Mouse (Mus musculus) heart, adult 11 months (tissue): ENCODE measurements around the gene Tesk1.
A peak's percentile ranks its signal among the peaks of the same experiment; 100 is the strongest.

Source experiments
- DNase-seq: peaks from one replicate; pipeline ENCODE4 v3.0.0; 2022

Gene Tesk1

DNA sequence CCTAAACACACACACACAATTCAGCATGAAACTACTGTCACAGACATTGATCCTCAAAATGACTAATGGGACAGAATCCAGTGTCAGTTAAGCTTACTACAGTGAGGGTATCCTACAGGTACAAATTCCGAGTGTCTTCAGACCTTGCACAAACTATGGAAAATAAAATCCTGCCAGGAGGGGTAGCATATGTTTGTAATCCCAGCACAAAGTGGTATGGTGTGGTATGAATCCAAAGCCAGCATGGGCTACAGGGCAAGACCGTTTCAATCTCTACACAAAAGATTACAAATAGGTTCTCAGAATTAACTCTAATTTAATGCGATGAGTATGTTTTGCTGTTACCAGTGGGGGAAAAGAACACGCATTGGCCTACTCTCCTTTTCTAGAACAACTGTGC is at the start of gene Tesk1:
Gene Tesk1, plus strand, starts transcription at position 301 of the 400 bp plus-strand sequence.
- DNase-seq: no peak

DNA sequence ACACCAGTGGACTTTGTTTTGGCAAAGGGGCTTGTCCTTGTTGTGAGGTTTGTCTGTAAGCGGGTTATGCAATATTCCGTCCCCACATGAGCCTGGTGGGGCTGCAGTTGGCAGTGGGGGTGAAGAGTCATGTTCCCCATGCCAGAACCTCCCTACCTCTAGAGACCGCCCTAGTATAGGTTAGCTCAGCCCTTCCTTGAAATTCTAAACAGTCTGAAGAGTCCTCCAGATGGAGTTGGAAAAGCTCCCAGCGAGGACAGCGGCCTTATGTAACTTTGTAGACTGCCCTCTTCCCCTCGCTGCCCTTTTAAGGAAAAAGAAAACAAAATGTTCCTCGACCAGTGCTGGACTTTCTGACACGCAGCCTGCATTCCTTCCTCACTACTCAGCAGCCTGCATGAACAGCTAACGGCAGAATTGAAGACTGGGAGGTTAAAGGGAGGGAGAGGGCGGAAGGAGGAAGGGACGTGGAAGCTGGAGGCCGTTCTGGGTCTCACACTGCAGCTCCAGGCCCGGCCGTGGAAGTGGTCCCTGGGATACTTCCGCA is 47.3 kb upstream of the Tesk1 start:
- DNase-seq: peak; percentile 99

DNA sequence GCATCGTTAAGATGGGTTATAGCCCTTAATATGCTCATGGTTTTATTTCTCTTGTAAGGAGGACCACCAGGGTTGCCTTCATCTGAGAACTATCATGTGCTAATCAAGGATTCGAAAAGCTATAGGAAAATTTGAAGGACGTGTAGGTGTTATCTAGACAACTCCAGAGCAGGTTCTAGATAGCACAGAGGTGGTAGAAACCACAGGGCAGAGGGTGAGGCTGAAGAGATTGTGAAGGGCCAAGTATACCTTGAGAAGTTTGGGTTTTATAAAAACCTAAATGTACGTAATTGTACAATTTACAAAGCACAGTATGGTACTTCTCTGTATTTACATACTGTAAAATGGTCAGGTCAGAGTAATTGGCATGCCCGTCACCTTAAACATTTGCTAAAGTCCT is 46.6 kb upstream of the Tesk1 start:
- DNase-seq: no peak

DNA sequence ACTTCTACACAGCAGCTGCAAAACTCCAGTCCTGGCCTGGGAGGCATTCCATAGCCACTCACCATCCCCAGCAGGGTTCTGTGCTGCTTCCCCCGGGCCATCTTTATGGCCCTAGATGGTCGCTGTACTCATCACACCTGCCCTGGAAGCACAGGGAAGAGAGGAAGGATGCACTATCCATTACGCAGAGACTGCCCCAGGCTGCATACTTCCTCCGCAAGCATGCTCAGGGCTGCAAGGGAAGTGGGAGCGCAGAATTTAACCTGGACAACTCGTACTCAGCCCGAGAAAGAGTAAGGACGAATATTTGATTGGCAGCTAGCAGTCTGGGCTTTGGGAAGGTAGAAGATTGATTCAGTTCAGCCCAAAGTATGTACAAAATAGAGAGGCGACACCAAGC is 45.9 kb upstream of the Tesk1 start:
- peak; percentile 92 for DNase-seq

DNA sequence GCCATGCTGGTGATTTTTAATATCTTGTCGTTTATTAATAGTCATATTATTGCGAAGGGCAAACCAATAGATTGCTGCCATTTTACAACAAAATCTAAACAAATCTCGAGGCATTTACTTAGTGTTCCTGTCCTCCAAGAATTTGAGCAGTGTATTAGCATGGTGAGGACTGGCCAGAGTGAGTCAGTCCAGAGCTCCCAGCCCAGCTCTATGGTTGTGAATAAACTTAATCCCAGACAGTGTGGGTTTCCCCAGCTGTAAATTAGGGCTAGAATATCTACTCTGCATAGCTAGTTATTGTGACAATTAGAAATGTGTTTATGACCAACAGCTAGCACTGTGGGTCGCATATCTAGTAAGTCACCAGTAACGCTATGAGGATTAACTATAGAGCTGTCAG is 45.4 kb upstream of the Tesk1 start:
- no peak for DNase-seq

DNA sequence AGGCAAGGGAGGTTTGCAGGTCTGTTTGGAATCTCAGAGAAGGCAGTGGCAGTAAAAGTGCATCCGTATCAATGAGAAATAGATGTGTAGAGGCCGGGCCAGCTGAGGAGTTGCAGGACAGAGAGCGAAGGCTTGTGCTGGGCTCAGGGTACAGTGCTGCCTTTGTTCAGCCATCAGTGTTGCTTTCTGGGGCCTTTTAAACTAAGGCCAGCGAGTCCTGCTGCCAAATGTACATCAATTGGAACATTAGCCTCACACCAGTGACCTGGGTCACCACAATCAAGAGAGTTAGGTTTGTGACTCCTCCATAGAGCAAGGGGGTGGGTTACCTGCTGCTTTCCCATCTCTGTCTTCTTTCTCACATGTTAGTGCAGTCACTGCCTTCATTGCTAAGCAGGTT is 43.7 kb upstream of the Tesk1 start:
- DNase-seq: peak; percentile 85

DNA sequence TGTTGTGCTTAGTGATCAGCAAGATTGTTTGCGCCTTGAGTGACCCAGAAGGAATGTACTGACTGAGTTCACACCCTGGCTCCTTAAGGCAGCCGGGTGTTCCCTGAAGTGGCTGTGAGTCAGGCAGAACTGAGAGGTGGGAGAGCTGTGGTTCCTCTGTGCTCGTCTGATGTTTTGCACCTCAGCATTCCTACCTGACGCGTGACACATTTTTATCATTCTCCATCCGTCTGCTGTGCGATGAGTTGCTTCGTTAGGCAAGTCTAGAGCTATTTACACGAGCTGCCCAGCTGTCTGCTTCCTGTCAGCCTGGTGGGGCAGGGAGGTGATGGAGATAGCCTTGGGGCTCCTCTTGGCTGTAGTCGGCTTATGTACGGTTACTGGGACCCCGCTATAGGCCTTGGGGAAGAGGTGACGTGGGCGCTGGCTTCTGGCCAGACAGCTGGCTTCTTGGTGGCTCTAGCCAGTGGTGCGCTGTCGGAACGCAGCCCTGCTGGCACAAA is 42.9 kb upstream of the Tesk1 start:
- peak; percentile 98 for DNase-seq

DNA sequence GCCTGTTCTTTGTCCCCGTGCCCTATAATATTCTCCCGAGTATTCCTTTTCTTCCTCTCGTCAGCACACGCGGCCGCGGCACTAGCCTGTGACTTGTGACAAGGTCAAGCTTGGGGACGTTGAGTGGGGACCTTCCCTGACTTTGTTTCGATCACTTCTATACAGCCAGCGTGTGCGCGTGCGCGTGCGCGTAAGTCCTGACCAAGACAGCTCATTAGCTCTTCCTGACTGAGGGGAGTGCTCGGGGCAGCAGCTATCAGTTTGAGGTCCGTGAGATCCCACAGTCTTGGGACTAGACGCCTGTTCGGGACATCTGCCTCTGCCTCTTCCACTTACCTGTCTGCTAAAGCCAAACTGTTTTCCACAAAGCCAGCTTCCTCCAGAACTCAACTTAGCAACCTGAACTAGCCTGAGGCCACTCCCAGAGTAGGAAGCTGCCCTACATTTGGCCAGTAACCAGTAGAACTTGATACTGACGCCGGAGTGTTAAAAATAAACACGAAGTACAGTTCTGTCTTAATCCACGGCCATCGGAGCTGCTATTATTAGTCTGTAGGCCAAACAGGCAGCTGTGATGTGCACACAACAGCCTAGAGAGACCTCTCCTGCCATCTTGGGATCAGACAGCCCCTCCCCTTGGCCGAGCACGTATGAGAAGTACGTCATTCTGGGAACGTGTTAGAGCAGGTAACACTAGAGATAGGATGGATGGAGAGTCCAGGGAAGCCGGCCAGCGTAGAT is 42.2 kb upstream of the Tesk1 start:
- peak; percentile 98 for DNase-seq

DNA sequence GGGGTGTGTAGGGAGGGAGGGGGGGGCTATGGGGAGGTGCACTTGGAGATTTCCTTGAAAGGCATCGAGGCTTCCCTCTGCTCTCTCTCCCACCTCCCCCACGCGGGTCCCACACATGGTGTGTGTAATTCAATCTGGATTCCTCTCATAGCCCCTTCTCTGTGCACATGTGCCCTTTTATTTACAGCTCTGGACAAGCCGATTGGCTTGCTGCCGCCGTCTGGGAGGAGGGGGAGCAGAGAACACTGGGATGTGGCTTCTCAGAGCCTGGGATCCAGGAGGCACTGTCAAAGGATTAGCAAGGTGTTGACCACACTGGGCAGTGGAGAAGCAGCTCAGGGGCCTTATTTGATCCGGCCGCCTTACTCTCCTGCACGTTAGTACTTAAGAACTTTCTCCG is 40.8 kb upstream of the Tesk1 start:
- peak; percentile 93 for DNase-seq

DNA sequence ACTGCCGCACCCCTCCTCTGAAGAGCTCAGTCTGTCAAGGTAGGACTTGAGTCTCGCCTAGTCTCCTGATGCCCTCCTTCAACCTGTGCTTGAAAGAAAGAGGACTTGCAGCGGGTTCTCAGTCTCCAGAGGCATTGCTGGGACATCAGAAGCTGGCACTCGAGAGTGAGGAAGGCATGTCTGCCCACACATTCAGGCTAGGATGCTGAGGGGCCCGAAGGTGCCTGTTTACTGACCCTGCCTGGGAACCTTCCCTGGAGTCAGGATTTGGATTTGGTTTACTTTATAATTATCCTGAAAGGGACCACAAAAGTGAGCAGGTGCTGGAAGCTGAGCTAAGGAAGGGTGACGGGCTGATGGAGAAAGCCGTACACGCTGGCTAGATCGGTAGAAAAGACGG is 40.3 kb upstream of the Tesk1 start:
- no peak for DNase-seq

DNA sequence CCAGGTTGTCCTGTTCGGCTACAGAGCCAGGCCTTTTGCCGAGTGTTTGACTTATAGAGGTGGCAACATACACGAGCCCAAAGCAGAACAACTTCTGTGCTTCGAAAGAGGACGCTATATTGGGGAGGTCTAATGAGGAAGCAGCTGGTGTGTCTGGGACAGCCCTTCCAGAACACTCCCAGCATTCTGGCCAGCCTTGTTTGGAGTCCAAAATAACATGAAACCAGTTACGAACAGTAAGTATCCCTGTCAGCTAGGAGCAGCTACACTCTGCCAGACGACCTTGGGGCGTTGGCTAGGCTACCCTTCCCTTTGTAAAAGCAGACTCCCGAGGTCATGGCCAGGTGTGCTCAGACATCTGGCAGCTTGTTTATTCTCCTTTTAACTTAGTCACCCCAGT is 39.5 kb upstream of the Tesk1 start:
- peak; percentile 98 for DNase-seq

DNA sequence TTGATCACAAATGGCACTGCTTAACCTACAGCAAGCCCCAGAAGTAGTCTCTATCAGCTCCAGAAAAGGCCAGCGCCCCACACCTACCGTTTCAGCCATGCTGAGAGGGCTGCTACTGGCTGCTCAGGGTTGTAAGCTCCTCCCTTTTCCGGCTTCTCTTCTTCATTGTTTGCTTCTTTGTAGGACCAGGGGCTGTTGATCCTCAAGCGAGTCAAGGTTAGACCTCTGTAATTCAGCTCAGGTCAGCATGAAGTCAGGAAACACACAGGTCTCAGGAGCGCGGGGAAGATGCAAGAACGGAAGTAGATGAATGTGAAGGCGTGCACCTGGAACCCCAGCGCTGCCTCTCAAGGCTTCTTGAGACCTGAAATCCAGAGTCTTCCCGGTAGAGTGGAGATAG is 37.0 kb upstream of the Tesk1 start:
- DNase-seq: no peak

DNA sequence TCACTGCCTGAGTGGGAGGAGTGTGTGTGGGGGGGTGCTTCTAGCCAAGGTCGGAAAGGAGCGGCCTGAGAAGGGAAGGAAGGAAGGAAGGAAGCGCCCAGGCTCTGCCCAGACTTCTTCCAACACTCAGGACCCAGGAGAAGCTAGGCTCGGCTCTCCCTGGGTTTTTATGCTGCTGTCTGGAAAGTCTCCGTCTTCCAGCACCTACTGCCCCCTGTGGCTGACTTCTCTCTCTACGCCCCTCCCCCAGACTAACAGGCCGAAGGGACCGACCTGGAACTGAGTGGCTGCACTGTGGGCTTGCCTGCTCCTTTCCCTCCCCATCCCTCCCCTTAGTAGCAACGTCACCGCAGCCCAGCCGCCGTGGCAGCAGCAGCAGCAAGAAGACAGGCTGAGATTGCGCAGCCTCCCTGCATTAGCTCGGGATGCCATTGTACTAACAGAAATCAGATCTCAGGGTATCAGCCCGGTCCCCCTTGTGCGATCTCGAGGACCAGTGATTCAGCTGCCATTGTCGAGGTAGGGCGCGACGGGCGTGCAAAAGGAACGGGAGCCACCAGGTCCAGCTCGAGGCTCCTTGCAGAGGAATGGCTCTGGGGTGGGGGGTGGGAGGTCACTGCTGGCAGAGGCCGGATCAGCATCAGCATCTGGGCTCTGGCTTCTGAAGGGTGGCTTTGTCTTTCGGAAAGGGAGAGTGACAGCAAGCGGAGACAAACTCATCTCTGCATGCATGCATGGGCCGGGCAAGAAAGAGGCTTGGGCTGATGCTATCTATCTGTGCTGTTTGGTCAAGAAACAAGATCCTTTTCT is 35.4 kb upstream of the Tesk1 start:
- DNase-seq: peak; percentile 99

DNA sequence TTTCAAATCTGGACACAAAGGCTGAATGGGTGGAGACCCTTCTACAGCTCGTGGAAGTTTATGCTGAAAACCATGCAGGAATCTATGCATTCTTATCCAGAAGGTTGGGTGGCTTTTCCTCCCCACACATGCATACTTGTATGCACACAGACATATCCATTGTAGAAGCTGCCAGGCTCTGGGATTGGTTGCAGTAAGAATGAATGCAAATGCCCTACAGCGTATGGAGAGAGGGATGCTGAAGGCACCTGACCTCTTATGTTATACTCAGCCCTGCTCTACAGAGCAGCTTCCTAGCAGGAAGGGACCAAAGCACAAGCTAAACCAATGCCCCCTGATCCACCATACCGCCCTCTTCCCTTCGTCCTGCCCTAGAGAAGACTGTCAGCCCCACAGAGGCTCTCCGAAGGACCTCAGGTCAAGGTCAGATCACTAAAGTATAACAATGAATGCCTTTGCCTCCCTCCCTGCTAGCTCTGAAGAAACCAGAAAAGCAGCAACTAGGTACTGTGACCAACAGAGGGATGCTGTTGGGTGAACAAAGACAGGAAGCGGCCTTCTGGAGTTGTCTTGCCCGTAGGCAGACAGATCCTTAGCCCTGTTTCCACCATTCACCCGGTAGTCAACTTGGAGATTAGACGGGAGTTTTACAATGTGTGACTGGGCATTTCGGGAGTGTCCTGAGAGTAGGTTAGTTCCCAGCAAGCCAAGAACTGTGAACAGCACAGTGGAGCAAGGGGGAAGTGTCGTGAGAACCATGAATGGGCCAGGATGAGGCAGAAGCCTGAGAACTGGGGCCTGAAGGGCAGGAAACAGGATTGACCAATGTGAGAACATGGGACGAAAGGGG is 34.4 kb upstream of the Tesk1 start:
- peak; percentile 92 for DNase-seq

DNA sequence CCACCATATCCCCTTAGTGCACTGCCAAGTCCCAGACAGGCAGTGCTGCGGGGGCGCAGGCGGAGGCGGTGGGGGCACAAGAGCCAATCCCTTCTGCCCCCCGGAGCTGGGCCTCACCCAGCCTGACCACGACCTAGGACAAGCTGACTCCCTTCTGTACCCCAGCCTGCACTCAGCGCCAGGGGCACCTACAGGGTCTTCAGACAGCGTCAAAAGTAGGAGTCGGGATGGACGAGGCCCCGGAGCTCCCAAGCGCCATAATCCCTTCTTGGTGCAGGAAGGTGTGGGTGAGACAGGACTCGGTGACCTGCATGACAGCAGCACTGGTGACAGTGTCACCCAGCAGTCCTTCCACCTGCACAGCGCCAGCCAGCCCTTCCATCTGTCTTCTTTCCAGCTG is 27.0 kb upstream of the Tesk1 start:
- DNase-seq: peak; percentile 91

DNA sequence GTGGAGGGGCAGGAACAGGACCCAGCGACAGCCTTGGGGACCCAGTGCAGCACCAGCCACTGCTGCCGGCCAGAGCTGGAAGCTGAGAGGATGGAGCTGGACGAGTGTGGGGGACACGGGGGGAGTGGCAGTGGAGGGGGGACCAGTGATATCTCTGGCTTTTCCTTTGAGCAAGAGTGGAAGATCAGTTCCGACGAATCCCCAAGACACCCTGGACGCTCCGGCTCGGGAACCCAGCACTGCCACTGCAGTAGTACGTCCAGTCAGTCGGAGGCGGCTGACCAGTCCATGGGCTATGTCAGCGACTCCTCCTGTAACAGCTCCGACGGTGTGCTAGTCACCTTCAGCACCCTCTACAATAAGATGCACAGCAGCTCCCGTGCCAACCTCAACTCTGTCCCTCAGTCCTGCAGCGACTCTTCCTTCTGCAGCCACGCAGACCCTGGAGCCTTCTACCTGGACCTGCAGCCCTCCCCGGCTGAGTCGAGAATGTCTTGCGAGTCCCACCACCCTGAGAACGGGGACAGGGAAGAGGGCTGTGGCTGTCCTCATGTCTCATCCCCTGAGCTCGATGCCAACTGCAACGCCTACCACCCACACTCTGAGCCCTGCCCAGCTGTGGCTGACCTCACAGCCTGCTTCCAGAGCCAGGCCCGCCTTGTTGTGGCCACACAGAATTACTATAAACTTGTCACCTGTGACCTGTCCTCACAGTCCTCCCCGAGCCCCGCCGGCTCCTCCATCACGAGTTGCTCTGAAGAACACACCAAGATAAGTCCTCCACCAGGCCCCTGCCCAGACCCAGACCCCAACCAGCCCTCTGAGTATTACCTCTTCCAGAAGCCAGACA is 26.3 kb upstream of the Tesk1 start:
- peak; percentile 93 for DNase-seq

DNA sequence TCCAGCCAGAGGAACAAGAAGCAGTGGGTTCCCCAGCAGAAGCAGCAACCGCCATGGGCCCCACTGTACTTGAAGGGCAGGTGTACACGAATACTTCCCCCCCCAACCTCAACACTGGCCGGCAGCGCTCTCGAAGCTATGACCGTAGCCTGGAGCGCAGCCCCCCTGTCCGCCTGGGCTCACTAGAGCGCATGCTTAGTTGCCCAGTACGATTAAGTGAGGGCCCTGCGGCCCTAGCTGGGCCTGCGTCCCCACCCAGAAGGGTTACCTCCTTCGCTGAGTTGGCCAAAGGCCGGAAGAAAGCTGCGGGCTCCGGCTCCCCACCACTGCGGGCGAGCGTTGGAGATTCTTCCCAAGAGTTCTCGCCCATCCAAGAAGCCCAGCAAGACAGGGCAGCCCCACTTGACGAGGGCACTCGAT is 25.7 kb upstream of the Tesk1 start:
- peak; percentile 92 for DNase-seq

DNA sequence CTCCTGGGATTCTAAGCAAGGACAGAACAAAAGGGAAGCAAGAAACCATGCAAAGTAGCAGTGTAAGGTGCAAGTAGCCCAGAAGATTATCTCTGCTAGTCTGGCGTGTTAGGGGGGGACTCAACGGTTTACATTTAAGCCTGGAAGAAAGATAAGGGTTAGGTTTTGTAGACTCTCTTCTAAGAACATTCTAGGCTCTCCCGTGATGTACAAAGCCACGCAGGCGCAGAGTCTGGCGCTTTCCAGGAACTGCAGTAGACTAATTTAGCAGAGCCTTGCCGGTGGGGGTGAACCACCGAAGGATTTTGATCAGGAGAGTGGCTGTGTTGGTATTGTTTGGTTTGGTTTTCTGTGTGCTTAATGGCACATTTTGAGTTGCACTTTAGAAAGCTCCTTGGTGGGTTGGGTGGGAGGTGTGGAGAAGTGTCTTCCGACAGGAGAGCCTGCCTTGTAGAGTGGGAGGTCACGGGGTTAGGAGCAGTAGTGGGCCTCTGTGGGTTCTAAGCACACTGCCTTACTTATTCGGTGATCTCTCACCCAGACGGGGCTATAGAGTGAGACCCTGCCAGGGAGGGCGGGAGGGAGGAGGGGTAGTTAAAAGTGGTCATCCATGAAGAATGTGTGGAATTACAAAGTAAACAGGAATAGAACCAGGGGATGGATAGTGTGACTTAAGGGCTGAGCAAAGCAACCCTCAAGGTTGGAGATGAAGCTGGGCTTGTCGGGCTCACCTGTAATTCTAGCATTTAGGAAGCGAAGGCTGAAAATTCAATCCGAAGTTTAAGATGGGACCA is 24.3 kb upstream of the Tesk1 start:
- DNase-seq: peak; percentile 88

DNA sequence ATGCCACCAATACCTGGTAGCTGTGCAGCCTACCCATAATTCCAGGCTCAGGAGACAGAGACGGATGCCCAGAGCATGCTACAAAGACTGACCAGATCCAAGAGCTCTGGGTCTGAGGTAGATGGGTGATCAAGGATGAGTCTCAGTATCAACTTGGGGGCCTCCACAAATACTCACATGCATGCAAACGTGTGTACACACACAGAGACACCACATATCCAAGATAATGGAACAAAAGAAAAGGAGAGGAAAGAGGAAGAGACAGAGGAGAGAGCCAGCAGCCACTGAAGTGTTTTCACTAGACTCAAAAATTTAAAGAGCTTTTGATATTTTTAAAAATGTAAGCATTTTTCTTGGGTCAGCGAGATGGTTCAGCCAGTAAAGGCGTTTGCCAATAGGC is 23.3 kb upstream of the Tesk1 start:
- no peak for DNase-seq

DNA sequence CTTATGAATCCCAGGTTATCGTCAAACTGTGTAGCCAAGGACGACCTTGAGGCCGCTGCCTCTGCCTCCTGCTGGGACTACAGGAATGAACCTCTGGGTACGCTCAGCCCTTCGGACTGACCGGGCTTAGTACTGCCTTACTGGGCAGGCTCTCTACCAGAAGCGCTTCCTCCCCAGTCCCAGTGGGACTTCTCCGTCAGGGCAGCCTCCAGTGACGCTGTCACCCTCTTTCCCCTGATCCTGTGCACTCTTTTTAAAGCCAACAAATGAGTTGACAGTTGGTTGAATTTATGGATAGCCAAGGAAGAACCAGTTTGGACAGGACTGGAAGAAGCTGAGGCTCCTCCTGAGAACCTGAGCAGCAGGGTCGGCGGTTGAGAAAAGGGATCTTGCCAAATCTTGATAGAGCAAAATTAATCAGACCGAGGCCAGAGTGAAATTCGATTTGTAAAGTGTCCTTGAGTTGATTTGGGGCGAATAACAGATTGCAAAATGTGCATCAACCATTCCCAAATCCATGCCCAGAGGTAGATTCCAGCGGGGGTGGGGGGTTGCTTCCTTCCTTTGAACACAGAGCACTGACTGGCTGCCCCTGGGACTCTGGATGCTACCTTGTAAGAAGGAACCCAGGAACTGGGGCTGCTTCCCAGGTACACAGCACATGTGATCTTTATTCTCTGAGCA is 22.6 kb upstream of the Tesk1 start:
- DNase-seq: peak; percentile 98
